Comparison of ENCODE assay signal across 8 mouse cellular contexts in genomic region chr2:131234970-131235635, GRCm38 (mm10). TPM values are rescaled to one million over a fixed set of nuclear protein-coding genes. Genes with fewer than 3 reads are reported as not detected.
A peak's percentile ranks its signal among the peaks of the same experiment; 100 is the strongest.
DNase-seq lines count a peak whose midpoint lies in the region; ATAC-seq lines count a peak whose summit lies in the region.

No protein-coding gene starts in this region.

- peak overlapping the region; percentile 87 for H3K4me2 ChIP-seq in kidney, embryonic 14.5 days (replicated peaks; ENCODE audit: low read depth, low read length)

- H3K4me1 ChIP-seq in erythroblast, embryonic 14.5 days (ENCODE audit: control insufficient read depth), result peaks cover 80% of the 10 kb centered on the region
- H3K4me1 ChIP-seq in kidney, embryonic 14.5 days (ENCODE audit: control insufficient read depth, insufficient read depth, low read length), result peaks cover 20% of the 10 kb centered on the region

- H3K36me3 ChIP-seq in erythroblast, embryonic 14.5 days (ENCODE audit: control insufficient read depth), result peaks cover 57% of the 10 kb centered on the region
- peaks cover 11% of the 10 kb centered on the region for H3K36me3 ChIP-seq in kidney, embryonic 14.5 days (ENCODE audit: control insufficient read depth, insufficient read depth, low read length)

- peak overlapping the region; percentile 78 for H3K4me3 ChIP-seq in erythroblast, embryonic 14.5 days (replicated peaks)
- H3K4me3 ChIP-seq in kidney, embryonic 14.5 days (ENCODE audit: low read length), result peak overlapping the region; percentile 67

- peak; percentile 28 to 29 for DNase-seq in lung, adult 18-20 months
- no peak for DNase-seq in lung, postnatal 14 days
- peak; percentile 21 for DNase-seq in lung, postnatal 25 days (ENCODE audit: low spot score)
- DNase-seq in layer of hippocampus, adult 9-10 months (ENCODE audit: low spot score), result no peak
- no peak for DNase-seq in layer of hippocampus, adult 8-10 months (ENCODE audit: low spot score in 2 of 2)
- DNase-seq in cerebellum, adult 9-11 months, result no peak

- H3K9ac ChIP-seq in kidney, embryonic 14.5 days (ENCODE audit: low read depth, low read length), result 0 out of 2 replicates have a peak overlapping the region, but pooled peaks have one; percentile 72

- 48% methylated on average over 7 of the region's 7 CpGs for WGBS in kidney, embryonic 14.5 days

- no peaks in the 10 kb centered on the region for H3K9me3 ChIP-seq in erythroblast, embryonic 14.5 days (ENCODE audit: control insufficient read depth, low read length)
- no peaks in the 10 kb centered on the region for H3K9me3 ChIP-seq in kidney, embryonic 14.5 days (ENCODE audit: control insufficient read depth, low read length)

- H3K27ac ChIP-seq in kidney, embryonic 14.5 days (ENCODE audit: low read depth, low read length), result peak overlapping the region; percentile 80; the same call in 1 of the 2 replicates

- no peak for ATAC-seq in kidney, embryonic 14.5 days (ENCODE audit: low FRiP score, low TSS enrichment)

- H3K27me3 ChIP-seq in erythroblast, embryonic 14.5 days (ENCODE audit: control insufficient read depth), result no peaks in the 10 kb centered on the region
- no peaks in the 10 kb centered on the region for H3K27me3 ChIP-seq in kidney, embryonic 14.5 days (ENCODE audit: control insufficient read depth, insufficient read depth, low read length)

RNA-seq across cellular contexts. Expression of gene Mavs, which starts 1.2 kb away (rescaled TPM):
- 3.2 and 4.8 TPM in 2 replicates for polyA plus RNA-seq in erythroblast, embryonic 14.5 days (2012)
- polyA plus RNA-seq in kidney, embryonic 14.5 days (2014; fragmentation: Nextera tagmentation; extraction: Ambion mirVana), result 19.7 and 23.7 TPM in 2 replicates
- 1 to 10 TPM; 8.5 to 9.1 (median 8.8) TPM for total RNA-seq in layer of hippocampus, adult 8-10 months (2022)

RNA-seq across cellular contexts. Expression of gene Pank2, which starts 27.2 kb away (rescaled TPM):
- 2.3 and 3.0 TPM in 2 replicates for polyA plus RNA-seq in erythroblast, embryonic 14.5 days (2012)
- polyA plus RNA-seq in kidney, embryonic 14.5 days (2014; fragmentation: Nextera tagmentation; extraction: Ambion mirVana), result 45.4 and 49.3 TPM in 2 replicates
- 10 to 100 TPM; 43.7 to 61.7 (median 52.4) TPM for total RNA-seq in layer of hippocampus, adult 8-10 months (2022)

RNA-seq across cellular contexts. Expression of gene Ap5s1, which starts 28.2 kb away (rescaled TPM):
- 3.0 and 3.9 TPM in 2 replicates for polyA plus RNA-seq in erythroblast, embryonic 14.5 days (2012)
- polyA plus RNA-seq in kidney, embryonic 14.5 days (2014; fragmentation: Nextera tagmentation; extraction: Ambion mirVana), result 22.2 and 23.7 TPM in 2 replicates
- total RNA-seq in layer of hippocampus, adult 8-10 months (2022), result 10 to 100 TPM; 20.9 to 24.2 (median 22.8) TPM

RNA-seq across cellular contexts. Expression of gene Spef1, which starts 48.0 kb away (rescaled TPM):
- polyA plus RNA-seq in erythroblast, embryonic 14.5 days (2012), result 1.6 and 2.1 TPM in 2 replicates
- polyA plus RNA-seq in kidney, embryonic 14.5 days (2014; fragmentation: Nextera tagmentation; extraction: Ambion mirVana), result 3.4 and 5.1 TPM in 2 replicates
- 10 to 100 TPM in 2 of 4 experiments, 1 to 10 TPM in 2; 6.7 to 10.7 (median 8.8) TPM for total RNA-seq in layer of hippocampus, adult 8-10 months (2022)

RNA-seq across cellular contexts. Expression of gene Cdc25b, which starts 48.4 kb away (rescaled TPM):
- polyA plus RNA-seq in erythroblast, embryonic 14.5 days (2012), result 52.6 and 58.1 TPM in 2 replicates
- polyA plus RNA-seq in kidney, embryonic 14.5 days (2014; fragmentation: Nextera tagmentation; extraction: Ambion mirVana), result 41.5 and 55.7 TPM in 2 replicates
- total RNA-seq in layer of hippocampus, adult 8-10 months (2022), result 10 to 100 TPM; 21.6 to 31.4 (median 25.4) TPM

Comparison
In these comparisons a context has a peak if more than half of its experiments do, and no peak if none do; other contexts are left out.
1. DNase-seq: peak in lung, adult 18-20 months (2 of 2) and lung, postnatal 25 days (single experiment); none in lung, postnatal 14 days (single experiment), layer of hippocampus, adult 9-10 months (single experiment), layer of hippocampus, adult 8-10 months (0 of 2) and cerebellum, adult 9-11 months (single experiment).
2. RNA of gene Pank2, which starts 27.2 kb away (polyA plus RNA-seq): 45.4 to 49.3 TPM in kidney, embryonic 14.5 days; 2.3 to 3.0 TPM in erythroblast, embryonic 14.5 days; every median in the first group is over 10 times any median in the second.